In genomic region chr15:47235631-47236030, GRCm38 (mm10) we compare ENCODE assay signal across 27 mouse cellular contexts.
"Had no signal": no experiment of that assay in that cellular context is flagged by ENCODE, and none has a peak within 500 bp of the region (broad histone marks: within the 10 kb centered on the region; RNA-seq: fewer than 3 reads in every experiment).

No protein-coding gene starts in this region.

- ATAC-seq: forebrain, embryonic 13.5 days; forebrain, embryonic 14.5 days; forebrain, embryonic 15.5 days; forebrain, embryonic 16.5 days; forebrain, postnatal 0 days had no signal

- H3K9ac ChIP-seq: embryonic facial prominence, embryonic 12.5 days; embryonic facial prominence, embryonic 13.5 days; embryonic facial prominence, embryonic 15.5 days; forebrain, embryonic 12.5 days; forebrain, embryonic 13.5 days; forebrain, embryonic 15.5 days; forebrain, postnatal 0 days had no signal

- H3K9me3 ChIP-seq: embryonic facial prominence, embryonic 10.5 days; embryonic facial prominence, embryonic 12.5 days; embryonic facial prominence, embryonic 13.5 days; embryonic facial prominence, embryonic 15.5 days; forebrain, embryonic 10.5 days; forebrain, embryonic 12.5 days; forebrain, embryonic 13.5 days; forebrain, embryonic 15.5 days; heart, embryonic 10.5 days had no signal

- H3K36me3 ChIP-seq: embryonic facial prominence, embryonic 10.5 days; embryonic facial prominence, embryonic 12.5 days; embryonic facial prominence, embryonic 13.5 days; embryonic facial prominence, embryonic 15.5 days; forebrain, embryonic 10.5 days; forebrain, embryonic 12.5 days; forebrain, embryonic 15.5 days; heart, embryonic 10.5 days had no signal

- DNase-seq: cerebellum, adult 9-10 months; cerebellum, adult 9-11 months; cerebellum, postnatal 10 days; cerebellum, postnatal 14 days; cerebellum, postnatal 25 days; cerebellum, postnatal 36 days; embryo, embryonic 11 days; forebrain, postnatal 0 days; gastrocnemius, adult 2 months; gastrocnemius, postnatal 10 days; gastrocnemius, postnatal 14 days; gastrocnemius, postnatal 25 days; gastrocnemius, postnatal 36 days; heart, adult 18-20 months; heart, adult 2 months had no signal

- H3K27ac ChIP-seq: embryonic facial prominence, embryonic 10.5 days; embryonic facial prominence, embryonic 12.5 days; embryonic facial prominence, embryonic 13.5 days; embryonic facial prominence, embryonic 15.5 days; forebrain, embryonic 10.5 days; forebrain, embryonic 12.5 days; forebrain, embryonic 13.5 days; forebrain, embryonic 15.5 days; gastrocnemius, adult 2 months; heart, adult 2 months; heart, embryonic 10.5 days had no signal

- H3K4me3 ChIP-seq: embryonic facial prominence, embryonic 10.5 days; embryonic facial prominence, embryonic 12.5 days; embryonic facial prominence, embryonic 13.5 days; embryonic facial prominence, embryonic 15.5 days; erythroblast, embryonic 14.5 days; forebrain, embryonic 10.5 days; forebrain, embryonic 12.5 days; forebrain, embryonic 13.5 days; forebrain, embryonic 15.5 days; gastrocnemius, adult 2 months; heart, adult 2 months; heart, embryonic 10.5 days had no signal

- H3K4me1 ChIP-seq: embryonic facial prominence, embryonic 10.5 days; embryonic facial prominence, embryonic 12.5 days; embryonic facial prominence, embryonic 13.5 days; embryonic facial prominence, embryonic 15.5 days; forebrain, embryonic 10.5 days; forebrain, embryonic 12.5 days; forebrain, embryonic 13.5 days; forebrain, embryonic 15.5 days; heart, embryonic 10.5 days had no signal

- H3K27me3 ChIP-seq: embryonic facial prominence, embryonic 12.5 days; embryonic facial prominence, embryonic 13.5 days; embryonic facial prominence, embryonic 15.5 days; forebrain, embryonic 12.5 days; forebrain, embryonic 13.5 days; forebrain, embryonic 15.5 days had no signal
